Mouse (Mus musculus): ENCODE results near the gene Dvl1.

DNA sequence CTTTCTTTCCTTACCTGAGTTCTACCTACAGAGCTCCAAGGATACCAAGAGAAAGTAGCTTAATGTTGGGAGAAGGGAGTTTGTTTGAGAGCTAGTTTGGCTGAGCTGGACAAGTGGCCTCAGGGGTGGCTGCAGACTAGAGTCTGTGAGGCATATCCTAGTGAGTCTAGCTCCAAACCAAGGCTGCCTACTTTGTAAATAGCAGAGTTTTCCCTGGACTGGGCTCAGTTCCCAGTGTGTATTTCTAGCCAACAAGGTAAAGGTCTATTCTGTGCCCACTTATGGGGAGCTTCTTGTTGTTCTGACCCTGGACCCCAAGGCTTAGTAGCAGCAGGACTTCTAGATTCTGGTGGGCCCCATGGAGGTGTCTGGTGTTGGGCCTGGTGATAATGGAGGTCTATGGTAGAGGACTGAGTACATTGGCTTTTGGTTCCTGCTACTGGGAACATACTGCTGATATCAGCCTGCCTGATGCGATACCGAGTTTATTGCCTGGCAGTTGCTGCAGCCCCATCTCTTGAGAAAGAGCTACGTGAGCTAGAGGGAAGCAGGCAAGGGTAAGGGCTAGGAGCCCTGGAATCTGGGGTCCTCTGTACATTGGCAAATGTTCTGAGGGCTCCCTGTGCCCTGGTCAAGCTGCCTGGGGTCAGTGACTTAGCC is 2.7 kb downstream of the Dvl1 start:
- TF ChIP-seq POLR2A (IDR thresholded peaks at IDR 0.05; ENCODE audit: control insufficient read depth, extremely low read depth, insufficient read depth, low read length, poor library complexity) (no peak), CTCF (IDR thresholded peaks at IDR 0.05; ENCODE audit: borderline replicate concordance, control insufficient read depth, extremely low read depth, insufficient read depth, low read length, poor library complexity) (no peak)

Measured in thymus, adult 2 months (tissue).